Mouse (Mus musculus): Measurements from ENCODE around the gene Zmiz1. TPM values are rescaled to one million over a fixed set of nuclear protein-coding genes. Genes with fewer than 3 reads are reported as not detected.
A peak's percentile ranks its signal among the peaks of the same experiment; 100 is the strongest.

The Zmiz1 gene
- polyA plus RNA-seq, 1 experiment, result 27.3 TPM

GRCm38 (mm10) chr14:25686216-25686945 lies 227.4 kb downstream of the Zmiz1 start:
- TF ChIP-seq USF1 (IDR thresholded peaks at IDR 0.05; ENCODE audit: low read depth), result no peak
- no peak for TF ChIP-seq MYOD1 (IDR thresholded peaks at IDR 0.05; ENCODE audit: control insufficient read depth, insufficient read length, low read depth)
- no peak for TF ChIP-seq CTCF (IDR thresholded peaks at IDR 0.05; ENCODE audit: control insufficient read depth, insufficient read depth, insufficient read length)
- no peak for TF ChIP-seq CEBPB (IDR thresholded peaks at IDR 0.05; ENCODE audit: low read depth)
- no peak for TF ChIP-seq MYOG (IDR thresholded peaks at IDR 0.05; ENCODE audit: control insufficient read depth, extremely low read depth, insufficient read length)
- TF ChIP-seq MAX (IDR thresholded peaks at IDR 0.05), result no peak
- no peak for TF ChIP-seq FOSL1 (IDR thresholded peaks at IDR 0.05; ENCODE audit: insufficient read depth, low read length, poor library complexity, severe bottlenecking)
- Histone ChIP-seq H3K4me3 (ENCODE audit: insufficient read depth, poor library complexity, severe bottlenecking) (no peak overlapping the region), H3K27me3 (ENCODE audit: control insufficient read depth, insufficient read depth, insufficient read length) (no peaks in the 10 kb centered on the region), H3K36me3 (ENCODE audit: control insufficient read depth, insufficient read depth) (no peaks in the 10 kb centered on the region), H3ac (ENCODE audit: control insufficient read depth, insufficient read length, low read depth) (no peak overlapping the region), H3K79me3 (ENCODE audit: low read depth) (no peaks in the 10 kb centered on the region), H3K79me2 (ENCODE audit: control insufficient read depth, insufficient read depth) (no peaks in the 10 kb centered on the region)

- H3ac ChIP-seq (ENCODE audit: control insufficient read depth, insufficient read length, low read depth), result no peak overlapping the region
- no peaks in the 10 kb centered on the region for H3K27me3 ChIP-seq (ENCODE audit: control insufficient read depth, insufficient read depth, insufficient read length)
- TF ChIP-seq CEBPB (IDR thresholded peaks at IDR 0.05; ENCODE audit: low read depth) (no peak), USF1 (IDR thresholded peaks at IDR 0.05; ENCODE audit: low read depth) (no peak), CTCF (IDR thresholded peaks at IDR 0.05; ENCODE audit: control insufficient read depth, insufficient read depth, insufficient read length) (no peak), FOSL1 (IDR thresholded peaks at IDR 0.05; ENCODE audit: insufficient read depth, low read length, poor library complexity, severe bottlenecking) (no peak), MAX (IDR thresholded peaks at IDR 0.05) (no peak), MYOG (IDR thresholded peaks at IDR 0.05; ENCODE audit: control insufficient read depth, extremely low read depth, insufficient read length) (no peak), MYOD1 (IDR thresholded peaks at IDR 0.05; ENCODE audit: control insufficient read depth, insufficient read length, low read depth) (no peak)
Measured at GRCm38 (mm10) chr14:25686983-25687901, 228.3 kb downstream of the Zmiz1 start.

GRCm38 (mm10) chr14:25693271-25693887 lies 234.4 kb downstream of the Zmiz1 start:
- Histone ChIP-seq H3K27me3 (ENCODE audit: control insufficient read depth, insufficient read depth, insufficient read length) (no peaks in the 10 kb centered on the region), H3K36me3 (ENCODE audit: control insufficient read depth, insufficient read depth) (peaks cover 21% of the 10 kb centered on the region), H3ac (ENCODE audit: control insufficient read depth, insufficient read length, low read depth) (no peak overlapping the region), H3K4me3 (ENCODE audit: insufficient read depth, poor library complexity, severe bottlenecking) (no peak overlapping the region), H3K79me2 (ENCODE audit: control insufficient read depth, insufficient read depth) (peaks cover 29% of the 10 kb centered on the region), H3K79me3 (ENCODE audit: low read depth) (peaks cover 16% of the 10 kb centered on the region)
- no peak for TF ChIP-seq MYOD1 (IDR thresholded peaks at IDR 0.05; ENCODE audit: control insufficient read depth, insufficient read length, low read depth)
- no peak for TF ChIP-seq CEBPB (IDR thresholded peaks at IDR 0.05; ENCODE audit: low read depth)
- no peak for TF ChIP-seq MAX (IDR thresholded peaks at IDR 0.05)
- TF ChIP-seq CTCF (IDR thresholded peaks at IDR 0.05; ENCODE audit: control insufficient read depth, insufficient read depth, insufficient read length), result no peak
- no peak for TF ChIP-seq MYOG (IDR thresholded peaks at IDR 0.05; ENCODE audit: control insufficient read depth, extremely low read depth, insufficient read length)
- no peak for TF ChIP-seq USF1 (IDR thresholded peaks at IDR 0.05; ENCODE audit: low read depth)
- TF ChIP-seq FOSL1 (IDR thresholded peaks at IDR 0.05; ENCODE audit: insufficient read depth, low read length, poor library complexity, severe bottlenecking), result no peak

More at GRCm38 (mm10) chr14:25686983-25687901, 228.3 kb downstream of the Zmiz1 start:
- H3K79me3 ChIP-seq (ENCODE audit: low read depth), result no peaks in the 10 kb centered on the region
- H3K4me3 ChIP-seq (ENCODE audit: insufficient read depth, poor library complexity, severe bottlenecking), result no peak overlapping the region
- no peaks in the 10 kb centered on the region for H3K36me3 ChIP-seq (ENCODE audit: control insufficient read depth, insufficient read depth)
- no peaks in the 10 kb centered on the region for H3K79me2 ChIP-seq (ENCODE audit: control insufficient read depth, insufficient read depth)

GRCm38 (mm10) chr14:25693888-25694568 lies 235.0 kb downstream of the Zmiz1 start, which contains the start of gene Ppif:
Gene Ppif, plus strand, starts transcription at chr14:25694154.
- Histone ChIP-seq H3K79me3 (ENCODE audit: low read depth) (peaks cover 16% of the 10 kb centered on the region), H3K4me3 (ENCODE audit: insufficient read depth, poor library complexity, severe bottlenecking) (peak within 1 kb of the TSS; percentile 90), H3ac (ENCODE audit: control insufficient read depth, insufficient read length, low read depth) (peak within 1 kb of the TSS; percentile 77), H3K36me3 (ENCODE audit: control insufficient read depth, insufficient read depth) (peaks cover 26% of the 10 kb centered on the region), H3K27me3 (ENCODE audit: control insufficient read depth, insufficient read depth, insufficient read length) (no peaks in the 10 kb centered on the region), H3K79me2 (ENCODE audit: control insufficient read depth, insufficient read depth) (peaks cover 29% of the 10 kb centered on the region)
- TF ChIP-seq FOSL1 (IDR thresholded peaks at IDR 0.05; ENCODE audit: insufficient read depth, low read length, poor library complexity, severe bottlenecking), result no peak
- no peak for TF ChIP-seq CEBPB (IDR thresholded peaks at IDR 0.05; ENCODE audit: low read depth)
- TF ChIP-seq MYOG (IDR thresholded peaks at IDR 0.05; ENCODE audit: control insufficient read depth, extremely low read depth, insufficient read length), result no peak
- peak; percentile 98 for TF ChIP-seq CTCF (IDR thresholded peaks at IDR 0.05; ENCODE audit: control insufficient read depth, insufficient read depth, insufficient read length)
- no peak for TF ChIP-seq MYOD1 (IDR thresholded peaks at IDR 0.05; ENCODE audit: control insufficient read depth, insufficient read length, low read depth)
- TF ChIP-seq MAX (IDR thresholded peaks at IDR 0.05), result peak; percentile 69
- TF ChIP-seq USF1 (IDR thresholded peaks at IDR 0.05; ENCODE audit: low read depth), result no peak

All from C2C12 (cell line).